Mouse (Mus musculus): ENCODE results near the gene Nosip. TPM values are rescaled to one million over a fixed set of nuclear protein-coding genes. Genes with fewer than 3 reads are reported as not detected.

The Nosip gene
- polyA plus RNA-seq, 1 experiment from 2014 or later: 63.0 TPM

DNA sequence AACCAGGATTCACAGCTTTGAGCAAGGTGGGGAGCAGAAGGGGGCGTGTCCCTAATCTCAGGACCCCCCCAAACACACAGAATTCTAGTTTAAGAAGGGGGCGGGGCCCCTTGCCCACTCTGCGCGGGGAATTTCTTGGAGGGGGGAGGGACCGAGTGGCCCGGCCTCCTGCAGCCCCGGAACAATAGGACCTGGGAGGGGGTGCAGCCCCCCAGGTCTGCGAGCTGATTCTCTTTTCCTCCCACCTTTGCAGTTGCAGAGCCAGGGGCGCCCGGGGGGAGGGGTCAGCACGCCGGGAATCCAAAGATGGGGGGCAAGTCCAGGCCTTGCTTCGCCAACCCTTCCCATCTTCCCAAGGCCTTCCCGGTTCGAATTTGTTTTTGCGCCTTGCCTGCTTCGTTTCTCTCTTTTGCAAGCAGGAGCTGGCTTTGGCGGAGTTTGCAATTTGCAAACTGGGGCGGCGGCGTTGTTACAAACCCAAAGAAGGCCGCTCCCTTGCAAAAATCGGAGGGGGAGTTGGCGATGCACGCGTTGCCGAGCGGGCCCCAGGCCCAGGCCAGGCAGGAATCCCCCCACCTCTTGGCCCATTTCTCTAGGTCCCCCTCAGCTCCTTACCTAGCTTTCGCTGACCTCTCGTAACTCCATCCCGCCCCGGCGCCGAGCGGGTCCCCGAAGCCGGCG, 9.9 kb upstream of the Nosip start:
- under 1% methylated on average over 36 of the region's 38 CpGs for WGBS
- no peak for ATAC-seq (ENCODE audit: insufficient number of reproducible peaks, low FRiP score, low TSS enrichment, low read depth)
- no peaks in the 10 kb centered on the region for H3K9me3 ChIP-seq

GRCm38 (mm10) chr7:45052862-45053116, 9.4 kb upstream of the Nosip start, which contains the start of gene Prr12:
TSS of gene Prr12 (minus strand) at chr7:45052881.
- peaks cover 26% of the 10 kb centered on the region for H3K36me3 ChIP-seq
- no peaks in the 10 kb centered on the region for H3K9me3 ChIP-seq
- peak within 1 kb of the TSS; percentile 100 for H3K27ac ChIP-seq
- peak; percentile 16 for ATAC-seq (ENCODE audit: insufficient number of reproducible peaks, low FRiP score, low TSS enrichment, low read depth)
- H3K9ac ChIP-seq: peak within 1 kb of the TSS; percentile 84
- WGBS: 0% methylated on average over 3 of the region's 18 CpGs
- peak within 1 kb of the TSS; percentile 82 for H3K4me3 ChIP-seq
- no peaks in the 10 kb centered on the region for H3K27me3 ChIP-seq
- peak within 1 kb of the TSS; percentile 89 for H3K4me2 ChIP-seq
- peaks cover 32% of the 10 kb centered on the region for H3K4me1 ChIP-seq

More for the DNA sequence above, 9.9 kb upstream of the Nosip start:
- Histone ChIP-seq H3K36me3 (peaks cover 30% of the 10 kb centered on the region), H3K27ac (peak overlapping the region; percentile 100), H3K4me2 (peak overlapping the region; percentile 89), H3K9ac (peak overlapping the region; percentile 84), H3K27me3 (no peaks in the 10 kb centered on the region), H3K4me3 (peak overlapping the region; percentile 82), H3K4me1 (peaks cover 32% of the 10 kb centered on the region)

GRCm38 (mm10) chr7:45053117-45053930, 8.9 kb upstream of the Nosip start:
- H3K9ac ChIP-seq: peak overlapping the region; percentile 84
- no peaks in the 10 kb centered on the region for H3K27me3 ChIP-seq
- H3K4me3 ChIP-seq: peak overlapping the region; percentile 82
- peak overlapping the region; percentile 89 for H3K4me2 ChIP-seq
- ATAC-seq (ENCODE audit: insufficient number of reproducible peaks, low FRiP score, low TSS enrichment, low read depth): peak; percentile 66
- H3K4me1 ChIP-seq: peaks cover 32% of the 10 kb centered on the region
- peaks cover 22% of the 10 kb centered on the region for H3K36me3 ChIP-seq
- WGBS: under 1% methylated on average over 36 of the region's 59 CpGs
- no peaks in the 10 kb centered on the region for H3K9me3 ChIP-seq
- H3K27ac ChIP-seq: peak overlapping the region; percentile 100

DNA sequence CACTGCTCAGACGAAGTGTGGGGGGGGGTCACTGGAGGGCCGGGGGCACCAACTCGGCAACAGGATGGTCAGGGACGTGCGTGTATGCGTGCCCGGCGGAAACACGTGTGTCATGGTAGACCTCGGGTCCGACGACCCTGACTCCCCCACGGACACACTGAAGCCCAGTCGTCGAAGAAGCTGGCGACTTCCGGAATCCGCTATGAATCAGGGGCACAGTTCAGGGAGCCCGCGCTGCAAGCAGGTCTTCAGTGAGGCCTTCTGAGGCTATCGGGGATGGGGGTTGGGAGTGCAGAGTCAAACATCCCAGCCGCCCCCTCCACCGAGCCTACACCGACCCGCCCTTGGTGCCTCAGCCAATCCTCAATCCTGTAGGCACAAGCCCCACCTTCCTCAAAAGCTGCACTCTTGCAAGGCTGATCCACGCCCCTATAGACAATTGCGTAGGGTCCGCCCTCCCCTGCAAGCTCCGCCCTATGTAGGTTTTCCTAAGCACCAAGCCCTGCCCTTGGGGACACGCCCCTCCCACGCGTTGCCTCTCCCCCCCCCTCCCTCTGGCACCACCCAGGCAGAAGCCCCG, 8.2 kb upstream of the Nosip start:
- WGBS: under 1% methylated on average over 31 of the region's 33 CpGs
- peak; percentile 95 for ATAC-seq (ENCODE audit: insufficient number of reproducible peaks, low FRiP score, low TSS enrichment, low read depth)
- no peaks in the 10 kb centered on the region for H3K9me3 ChIP-seq
- peaks cover 22% of the 10 kb centered on the region for H3K36me3 ChIP-seq
- H3K27ac ChIP-seq: peak overlapping the region; percentile 100
- H3K27me3 ChIP-seq: no peaks in the 10 kb centered on the region
- peak overlapping the region; percentile 82 for H3K4me3 ChIP-seq
- H3K4me2 ChIP-seq: peak overlapping the region; percentile 89
- peak overlapping the region; percentile 84 for H3K9ac ChIP-seq
- H3K4me1 ChIP-seq: peaks cover 27% of the 10 kb centered on the region

- Histone ChIP-seq H3K9me3 (no peaks in the 10 kb centered on the region), H3K4me1 (peaks cover 24% of the 10 kb centered on the region), H3K4me3 (no peak overlapping the region), H3K4me2 (no peak overlapping the region), H3K27ac (no peak overlapping the region), H3K27me3 (no peaks in the 10 kb centered on the region), H3K36me3 (peaks cover 13% of the 10 kb centered on the region; the same call in 1 of the 2 replicates), H3K9ac (no peak overlapping the region)
- no peak for ATAC-seq (ENCODE audit: insufficient number of reproducible peaks, low FRiP score, low TSS enrichment, low read depth)
- WGBS: 66% methylated on average over 14 of the region's 14 CpGs
These were observed 5.8 kb upstream of the Nosip start for GRCm38 (mm10) chr7:45056329-45056971.

DNA sequence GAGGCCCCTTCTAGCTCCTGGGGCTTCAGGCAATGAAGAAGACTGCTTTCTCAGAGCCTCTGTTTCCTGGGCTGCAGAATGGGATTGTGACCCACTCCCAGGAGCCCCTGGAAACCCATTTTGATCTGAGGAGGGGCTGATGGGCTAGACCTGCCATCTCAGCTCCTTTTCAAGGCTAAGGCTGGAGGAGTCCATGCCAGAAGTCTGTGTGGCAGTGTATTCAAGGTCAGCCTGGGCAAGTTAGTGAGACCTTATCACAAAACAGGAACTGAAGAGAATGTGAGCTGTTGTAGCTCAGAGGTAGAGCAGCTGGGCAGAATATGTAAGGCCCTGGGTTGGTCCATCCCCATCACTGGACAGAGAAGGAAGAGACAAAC, 5.3 kb upstream of the Nosip start:
- no peak for ATAC-seq (ENCODE audit: insufficient number of reproducible peaks, low FRiP score, low TSS enrichment, low read depth)
- H3K27ac ChIP-seq: no peak overlapping the region
- H3K9me3 ChIP-seq: no peaks in the 10 kb centered on the region
- H3K9ac ChIP-seq: no peak overlapping the region
- no peaks in the 10 kb centered on the region for H3K27me3 ChIP-seq
- no peak overlapping the region for H3K4me3 ChIP-seq
- no peak overlapping the region for H3K4me2 ChIP-seq
- H3K4me1 ChIP-seq: peaks cover 22% of the 10 kb centered on the region
- peaks cover 13% of the 10 kb centered on the region; the same call in 1 of the 2 replicates for H3K36me3 ChIP-seq

DNA sequence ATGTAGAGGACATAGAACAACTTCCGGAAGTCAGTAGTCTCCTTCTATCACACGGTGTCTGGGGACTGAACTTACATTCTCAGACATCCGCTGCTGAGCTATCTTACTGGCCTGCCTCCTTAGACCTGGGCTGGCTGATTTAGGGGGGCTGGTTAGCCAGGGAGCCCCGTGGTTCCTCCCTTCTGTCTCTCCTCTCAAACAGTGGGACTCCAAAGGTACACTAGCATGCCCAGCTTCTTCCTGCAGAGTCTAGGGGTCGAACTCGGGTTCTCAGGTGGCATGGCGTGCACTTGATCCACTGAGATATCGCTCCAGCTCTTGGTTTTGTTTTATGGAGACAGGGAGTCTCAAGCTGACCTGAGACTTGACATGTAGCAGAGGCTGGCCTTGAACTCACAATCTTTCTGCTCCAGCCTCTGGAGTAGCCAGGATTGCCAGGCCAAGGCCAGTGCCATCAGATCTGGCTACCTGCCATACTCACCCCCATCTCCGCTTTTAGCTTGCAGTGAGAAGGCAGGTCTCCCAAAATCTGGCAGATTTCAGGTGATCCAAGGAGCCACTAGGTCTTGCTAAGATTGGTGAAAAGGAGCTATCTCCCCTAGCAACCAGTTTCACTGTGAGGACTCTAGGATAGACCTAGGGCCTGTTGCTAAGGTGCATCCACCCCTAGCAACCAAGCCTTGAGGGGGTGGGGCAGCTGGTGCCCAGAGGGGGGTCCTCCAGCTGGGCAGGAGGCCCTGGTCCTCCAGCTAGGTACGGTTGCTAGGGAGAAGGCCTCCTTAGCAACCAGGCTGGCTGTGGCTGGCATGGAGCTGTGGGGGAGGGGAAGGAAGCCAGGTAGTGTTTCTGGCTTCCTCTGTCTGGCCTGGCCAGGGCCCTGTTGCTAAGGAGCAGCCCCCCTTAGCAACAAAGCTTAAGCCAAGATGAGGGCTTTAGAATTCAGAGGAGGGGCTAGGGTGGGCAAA, 3.3 kb upstream of the Nosip start:
- no peak overlapping the region for H3K9ac ChIP-seq
- WGBS: 80% methylated on average over 10 of the region's 10 CpGs
- no peak for ATAC-seq (ENCODE audit: insufficient number of reproducible peaks, low FRiP score, low TSS enrichment, low read depth)
- no peaks in the 10 kb centered on the region for H3K27me3 ChIP-seq
- no peak overlapping the region for H3K4me2 ChIP-seq
- no peak overlapping the region for H3K4me3 ChIP-seq
- no peak overlapping the region for H3K27ac ChIP-seq
- no peaks in the 10 kb centered on the region for H3K9me3 ChIP-seq
- H3K36me3 ChIP-seq: peaks cover 13% of the 10 kb centered on the region; the same call in 1 of the 2 replicates
- H3K4me1 ChIP-seq: peaks cover 25% of the 10 kb centered on the region

GRCm38 (mm10) chr7:45060632-45061122, 1.6 kb upstream of the Nosip start:
- no peak overlapping the region for H3K4me3 ChIP-seq
- no peaks in the 10 kb centered on the region for H3K27me3 ChIP-seq
- no peak for ATAC-seq (ENCODE audit: insufficient number of reproducible peaks, low FRiP score, low TSS enrichment, low read depth)
- no peak overlapping the region for H3K27ac ChIP-seq
- peaks cover 13% of the 10 kb centered on the region; the same call in 1 of the 2 replicates for H3K36me3 ChIP-seq
- peaks cover 21% of the 10 kb centered on the region for H3K4me1 ChIP-seq
- 0 out of 2 replicates have a peak overlapping the region, but pooled peaks have one; percentile 55 for H3K4me2 ChIP-seq
- no peak overlapping the region for H3K9ac ChIP-seq
- WGBS: 90% methylated on average over 6 of the region's 6 CpGs
- no peaks in the 10 kb centered on the region for H3K9me3 ChIP-seq

DNA sequence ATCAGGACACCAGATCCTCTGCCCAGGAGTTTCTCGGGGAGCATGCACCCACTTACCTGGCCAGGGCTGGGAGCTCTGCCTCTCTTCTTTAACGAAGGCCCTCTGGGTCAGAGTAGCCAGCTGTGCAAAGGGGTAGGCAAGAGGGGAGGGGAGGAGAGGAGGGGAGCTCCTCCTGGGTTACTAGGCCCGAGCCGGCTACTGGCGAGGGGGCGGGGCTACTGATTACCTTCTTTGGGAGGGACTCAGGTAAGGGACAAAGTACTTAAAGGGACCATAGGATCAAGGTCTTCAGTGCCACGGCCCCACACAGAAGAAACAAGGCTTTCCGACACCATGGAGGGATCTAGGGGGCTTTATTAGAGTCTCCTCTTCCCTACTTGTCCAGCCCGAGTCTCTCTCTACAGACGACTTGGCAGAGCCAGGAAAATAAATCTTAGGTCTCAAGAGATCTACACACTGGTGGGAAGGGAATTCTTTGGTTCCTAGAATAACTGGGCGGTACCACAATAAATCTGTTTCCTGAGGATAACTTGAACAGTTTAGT, 625 bp upstream of the Nosip start:
- H3K27me3 ChIP-seq: no peaks in the 10 kb centered on the region
- peak overlapping the region; percentile 96 for H3K27ac ChIP-seq
- ATAC-seq (ENCODE audit: insufficient number of reproducible peaks, low FRiP score, low TSS enrichment, low read depth): no peak
- peaks cover 13% of the 10 kb centered on the region; the same call in 1 of the 2 replicates for H3K36me3 ChIP-seq
- peaks cover 21% of the 10 kb centered on the region for H3K4me1 ChIP-seq
- 11% methylated on average over 11 of the region's 11 CpGs for whole genome bisulfite sequencing
- H3K4me3 ChIP-seq: peak overlapping the region; percentile 72
- H3K9ac ChIP-seq: peak overlapping the region; percentile 27
- H3K9me3 ChIP-seq: no peaks in the 10 kb centered on the region
- peak overlapping the region; percentile 55 for H3K4me2 ChIP-seq

- H3K4me3 ChIP-seq: no peak overlapping the region
- WGBS: 82% methylated on average over 4 of the region's 4 CpGs
- no peaks in the 10 kb centered on the region for H3K36me3 ChIP-seq
- no peak overlapping the region for H3K27ac ChIP-seq
- no peaks in the 10 kb centered on the region for H3K27me3 ChIP-seq
- peaks cover 6% of the 10 kb centered on the region for H3K4me1 ChIP-seq
- no peak overlapping the region for H3K9ac ChIP-seq
- no peak for ATAC-seq (ENCODE audit: insufficient number of reproducible peaks, low FRiP score, low TSS enrichment, low read depth)
- no peak overlapping the region for H3K4me2 ChIP-seq
- no peaks in the 10 kb centered on the region for H3K9me3 ChIP-seq
These were observed 5.2 kb downstream of the Nosip start for GRCm38 (mm10) chr7:45067190-45067999.

Measured in limb, embryonic 15.5 days (tissue).